Mouse (Mus musculus): ENCODE results near the gene Sugt1. TPM values are rescaled to one million over a fixed set of nuclear protein-coding genes. Genes with fewer than 3 reads are reported as not detected.

The Sugt1 gene
- total RNA-seq, 2 experiments from 2014 or later: 96.5 to 97.2 TPM

GRCm38 (mm10) chr14:79586499-79587138, 872 bp upstream of the Sugt1 start:
- DNase-seq: no peak
- Histone ChIP-seq H3K4me3 (peak overlapping the region; percentile 98), H3K27ac (peak overlapping the region; percentile 97)
- intact Hi-C loops (cut with DNase I): no loop called here
- TF ChIP-seq CTCF (IDR thresholded peaks at IDR 0.05): no peak

GRCm38 (mm10) chr14:79587852-79588229, 350 bp downstream of the Sugt1 start:
- no peak for TF ChIP-seq CTCF (IDR thresholded peaks at IDR 0.05)
- intact Hi-C loops (cut with DNase I): loop anchor here (2.0 kb wide), 1 partner anchor 107 kb away; the partner anchor contains the start of genes Elf1 and Wbp4
- H3K27ac ChIP-seq: peak overlapping the region; percentile 97

GRCm38 (mm10) chr14:79588534-79588951, 1.1 kb downstream of the Sugt1 start:
- no peak for TF ChIP-seq CTCF (IDR thresholded peaks at IDR 0.05)
- DNase-seq: no peak
- intact Hi-C loops (cut with DNase I): loop anchor here (2.0 kb wide), 1 partner anchor 108 kb away; the partner anchor contains the start of genes Elf1 and Wbp4
- Histone ChIP-seq H3K27ac (peak overlapping the region; percentile 97), H3K4me3 (peak overlapping the region; percentile 98)

More at GRCm38 (mm10) chr14:79587852-79588229, 350 bp downstream of the Sugt1 start:
- H3K4me3 ChIP-seq: peak overlapping the region; percentile 98
- peak; percentile 27 for DNase-seq

GRCm38 (mm10) chr14:79589401-79589800, 1.9 kb downstream of the Sugt1 start:
- H3K4me3 ChIP-seq: peak overlapping the region; percentile 3; the same call in 1 of the 2 replicates
- no peak for DNase-seq
- H3K27ac ChIP-seq: peak overlapping the region; percentile 97
- intact Hi-C loops (cut with DNase I): loop anchor here (2.0 kb wide), 1 partner anchor 109 kb away; the partner anchor contains the start of genes Elf1 and Wbp4
- no peak for TF ChIP-seq CTCF (IDR thresholded peaks at IDR 0.05)

- no peak for TF ChIP-seq CTCF (IDR thresholded peaks at IDR 0.05)
- no peak for DNase-seq
- intact Hi-C loops (cut with DNase I): no loop called here
- peak overlapping the region; percentile 97 for H3K27ac ChIP-seq
- H3K4me3 ChIP-seq: no peak overlapping the region
These were observed 3.4 kb downstream of the Sugt1 start for GRCm38 (mm10) chr14:79590916-79591315.

- Histone ChIP-seq H3K4me3 (no peak overlapping the region), H3K27ac (no peak overlapping the region; the same call in 1 of the 2 replicates)
- DNase-seq: no peak
- TF ChIP-seq CTCF (IDR thresholded peaks at IDR 0.05): no peak
- intact Hi-C loops (cut with DNase I): no loop called here
These were observed 4.1 kb downstream of the Sugt1 start for GRCm38 (mm10) chr14:79591611-79592010.

- H3K27ac ChIP-seq: no peak overlapping the region
- DNase-seq: no peak
- intact Hi-C loops (cut with DNase I): no loop called here
- TF ChIP-seq CTCF (IDR thresholded peaks at IDR 0.05): no peak
- H3K4me3 ChIP-seq: no peak overlapping the region
These were observed 6.6 kb downstream of the Sugt1 start for GRCm38 (mm10) chr14:79594069-79594468.

GRCm38 (mm10) chr14:79596602-79597001, 9.1 kb downstream of the Sugt1 start:
- Histone ChIP-seq H3K27ac (no peak overlapping the region), H3K4me3 (no peak overlapping the region)
- no peak for DNase-seq
- no peak for TF ChIP-seq CTCF (IDR thresholded peaks at IDR 0.05)
- intact Hi-C loops (cut with DNase I): no loop called here

GRCm38 (mm10) chr14:79605881-79606280, 18.4 kb downstream of the Sugt1 start:
- intact Hi-C loops (cut with DNase I): no loop called here
- DNase-seq: no peak
- TF ChIP-seq CTCF (IDR thresholded peaks at IDR 0.05): no peak
- no peak overlapping the region for H3K4me3 ChIP-seq
- H3K27ac ChIP-seq: no peak overlapping the region; the same call in 1 of the 2 replicates

GRCm38 (mm10) chr14:79606392-79606791, 18.9 kb downstream of the Sugt1 start:
- TF ChIP-seq CTCF (IDR thresholded peaks at IDR 0.05): no peak
- intact Hi-C loops (cut with DNase I): no loop called here
- Histone ChIP-seq H3K4me3 (no peak overlapping the region), H3K27ac (no peak overlapping the region)
- no peak for DNase-seq

- no peak for DNase-seq
- Histone ChIP-seq H3K27ac (no peak overlapping the region), H3K4me3 (no peak overlapping the region)
- intact Hi-C loops (cut with DNase I): no loop called here
- TF ChIP-seq CTCF (IDR thresholded peaks at IDR 0.05): no peak
These were observed 19.4 kb downstream of the Sugt1 start for GRCm38 (mm10) chr14:79606867-79607266.

- no peak overlapping the region for H3K27ac ChIP-seq
- intact Hi-C loops (cut with DNase I): no loop called here
These were observed 19.9 kb downstream of the Sugt1 start for GRCm38 (mm10) chr14:79607352-79607751.

GRCm38 (mm10) chr14:79608286-79608685, 20.8 kb downstream of the Sugt1 start:
- no peak for DNase-seq
- intact Hi-C loops (cut with DNase I): no loop called here
- Histone ChIP-seq H3K27ac (no peak overlapping the region), H3K4me3 (no peak overlapping the region)
- TF ChIP-seq CTCF (IDR thresholded peaks at IDR 0.05): no peak

More at GRCm38 (mm10) chr14:79607352-79607751, 19.9 kb downstream of the Sugt1 start:
- H3K4me3 ChIP-seq: no peak overlapping the region
- DNase-seq: no peak
- no peak for TF ChIP-seq CTCF (IDR thresholded peaks at IDR 0.05)

All from gastrocnemius, adult 2 months (tissue).